Mouse (Mus musculus): ENCODE data around the gene Itga1. TPM values are rescaled to one million over a fixed set of nuclear protein-coding genes. Genes with fewer than 3 reads are reported as not detected.
A peak's percentile ranks its signal among the peaks of the same experiment; 100 is the strongest.

The Itga1 gene
- total and polyA plus RNA-seq, 2 experiments from 2014 or later: 3.2 to 8.2 TPM

DNA sequence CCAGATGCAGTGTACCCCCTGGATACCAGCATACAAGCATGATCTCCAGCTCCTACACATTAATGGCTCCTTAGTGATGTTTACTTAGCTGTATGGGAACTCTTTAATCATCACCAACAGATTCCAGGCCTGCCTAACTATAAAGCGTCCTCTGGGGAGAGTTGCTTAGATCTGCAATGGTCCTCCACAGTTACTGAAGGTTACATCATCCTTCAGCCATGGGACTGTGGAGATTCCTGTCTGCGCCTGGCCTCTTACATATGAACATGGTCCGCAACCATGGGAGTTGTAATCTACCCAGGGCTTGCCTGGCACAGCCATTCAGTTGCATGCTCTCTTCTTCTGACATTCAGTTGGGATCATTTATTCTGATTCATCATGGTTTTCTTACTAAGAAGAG, 129.9 kb downstream of the Itga1 start:
- ATAC-seq (no peak), DNase-seq (no peak)
- Histone ChIP-seq H3K27ac (ENCODE audit: low read depth, low read length) (no peak overlapping the region), H3K4me3 (ENCODE audit: low read depth, low read length) (no peak overlapping the region), H3K9ac (no peak overlapping the region), H3K4me1 (ENCODE audit: insufficient read depth) (no peaks in the 10 kb centered on the region), H3K36me3 (ENCODE audit: insufficient read depth) (no peaks in the 10 kb centered on the region), H3K4me2 (ENCODE audit: low read depth) (no peak overlapping the region), H3K27me3 (ENCODE audit: insufficient read depth, low read length) (no peaks in the 10 kb centered on the region), H3K9me3 (ENCODE audit: low read length) (no peaks in the 10 kb centered on the region)
- 97% methylated on average over 3 of the region's 3 CpGs for WGBS
- no peak for TF ChIP-seq CTCF (IDR thresholded peaks at IDR 0.05; ENCODE audit: low read depth)

DNA sequence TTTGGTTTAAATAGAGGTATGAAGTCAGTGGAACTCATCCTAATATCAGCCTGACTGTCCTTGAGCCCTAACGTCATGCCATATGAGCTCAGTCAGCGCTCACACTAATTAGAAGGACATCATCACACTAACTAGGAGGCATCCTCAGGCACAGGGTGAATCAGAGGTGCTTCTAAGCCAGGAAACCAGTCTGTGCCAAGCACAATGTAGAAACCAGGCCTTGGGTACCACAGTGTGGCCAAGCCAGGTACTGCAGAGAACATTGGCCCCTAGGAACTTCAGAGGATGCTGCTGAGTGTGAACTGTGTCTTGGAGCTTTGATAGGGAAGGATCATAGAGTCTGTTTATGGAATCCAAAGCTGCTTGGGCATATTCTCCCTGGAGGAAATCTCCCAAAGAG, 137.5 kb downstream of the Itga1 start:
- ATAC-seq (peak; percentile 92), DNase-seq (peak; percentile 84)
- H3K4me2 ChIP-seq (ENCODE audit: low read depth): no peak overlapping the region
- no peaks in the 10 kb centered on the region for H3K9me3 ChIP-seq (ENCODE audit: low read length)
- H3K9ac ChIP-seq: no peak overlapping the region
- 30% methylated on average over 2 of the region's 2 CpGs for WGBS
- H3K27me3 ChIP-seq (ENCODE audit: insufficient read depth, low read length): no peaks in the 10 kb centered on the region
- no peak overlapping the region for H3K4me3 ChIP-seq (ENCODE audit: low read depth, low read length)
- H3K4me1 ChIP-seq (ENCODE audit: insufficient read depth): no peaks in the 10 kb centered on the region
- no peaks in the 10 kb centered on the region for H3K36me3 ChIP-seq (ENCODE audit: insufficient read depth)
- H3K27ac ChIP-seq (ENCODE audit: low read depth, low read length): no peak overlapping the region
- peak; percentile 93 for TF ChIP-seq CTCF (IDR thresholded peaks at IDR 0.05; ENCODE audit: low read depth)

- Histone ChIP-seq H3K4me3 (ENCODE audit: low read depth, low read length) (no peak overlapping the region), H3K27ac (ENCODE audit: low read depth, low read length) (no peak overlapping the region), H3K27me3 (ENCODE audit: insufficient read depth, low read length) (no peaks in the 10 kb centered on the region), H3K36me3 (ENCODE audit: insufficient read depth) (no peaks in the 10 kb centered on the region), H3K9me3 (ENCODE audit: low read length) (no peaks in the 10 kb centered on the region), H3K4me1 (ENCODE audit: insufficient read depth) (no peaks in the 10 kb centered on the region), H3K9ac (no peak overlapping the region), H3K4me2 (ENCODE audit: low read depth) (no peak overlapping the region)
- ATAC-seq (no peak), DNase-seq (no peak)
- TF ChIP-seq CTCF (IDR thresholded peaks at IDR 0.05; ENCODE audit: low read depth): no peak
Observed at GRCm38 (mm10) chr13:114954516-114954915, 147.2 kb downstream of the Itga1 start.

DNA sequence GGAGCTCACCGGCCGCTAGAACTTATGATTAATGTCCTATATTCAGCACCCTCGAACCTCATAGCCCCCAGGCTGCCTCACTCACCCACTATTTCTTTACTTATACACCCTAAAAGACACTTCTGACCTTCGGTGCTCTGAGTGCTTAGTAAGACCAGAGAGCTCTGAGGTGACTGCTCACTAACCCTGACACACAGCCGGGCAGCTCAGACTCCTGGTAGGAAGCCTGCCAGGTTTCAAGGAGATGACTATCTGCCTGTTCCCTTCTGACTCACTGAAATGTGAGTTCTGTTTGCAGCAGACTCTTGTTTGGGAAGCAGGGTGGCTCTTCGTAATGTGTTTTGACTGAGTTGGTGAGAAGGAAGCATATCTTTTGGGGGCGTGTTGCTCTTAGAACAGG, 168.2 kb downstream of the Itga1 start:
- TF ChIP-seq CTCF (IDR thresholded peaks at IDR 0.05; ENCODE audit: low read depth): no peak
- Histone ChIP-seq H3K4me2 (ENCODE audit: low read depth) (no peak overlapping the region), H3K27ac (ENCODE audit: low read depth, low read length) (no peak overlapping the region), H3K9me3 (ENCODE audit: low read length) (no peaks in the 10 kb centered on the region), H3K4me1 (ENCODE audit: insufficient read depth) (no peaks in the 10 kb centered on the region), H3K36me3 (ENCODE audit: insufficient read depth) (no peaks in the 10 kb centered on the region), H3K4me3 (ENCODE audit: low read depth, low read length) (no peak overlapping the region), H3K9ac (no peak overlapping the region), H3K27me3 (ENCODE audit: insufficient read depth, low read length) (no peaks in the 10 kb centered on the region; the same call in 1 of the 2 replicates)
- 91% methylated on average over 7 of the region's 7 CpGs for WGBS
- no peak for ATAC-seq
- DNase-seq: no peak

DNA sequence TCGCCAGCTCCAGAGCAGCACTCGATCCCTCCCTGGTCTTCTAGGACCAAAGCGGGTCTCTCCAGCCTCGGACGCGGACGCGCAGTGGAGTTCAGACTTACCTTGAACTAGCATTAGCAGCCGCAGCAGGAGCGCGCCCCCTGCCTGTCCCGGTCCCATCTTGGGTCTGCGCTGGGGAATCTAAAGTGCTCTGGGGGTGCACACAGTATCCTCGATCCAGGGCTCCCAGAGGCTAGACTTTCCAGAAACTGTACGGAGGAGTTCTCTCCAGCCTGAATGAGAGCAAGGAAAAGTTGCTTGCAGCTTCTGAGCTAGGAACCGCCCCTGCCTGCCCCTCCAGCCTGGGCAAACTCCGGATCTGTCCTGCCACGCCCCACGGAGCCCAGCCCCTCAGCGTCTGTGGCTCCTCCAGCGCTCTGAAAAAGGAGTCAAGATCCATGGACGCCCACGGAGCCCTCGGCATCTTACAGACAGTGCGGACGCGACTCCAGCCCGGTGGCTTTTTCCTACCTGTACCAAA, 169.9 kb downstream of the Itga1 start, which contains the start of gene Itga2:
Itga2 (minus strand) TSS at position 326 of the 520 bp plus-strand sequence.
- Histone ChIP-seq H3K36me3 (ENCODE audit: insufficient read depth) (no peaks in the 10 kb centered on the region), H3K27me3 (ENCODE audit: insufficient read depth, low read length) (no peaks in the 10 kb centered on the region; the same call in 1 of the 2 replicates), H3K4me3 (ENCODE audit: low read depth, low read length) (peak within 1 kb of the TSS; percentile 33), H3K27ac (ENCODE audit: low read depth, low read length) (no peak within 1 kb of the TSS), H3K9ac (peak within 1 kb of the TSS; percentile 31; the same call in 1 of the 2 replicates), H3K4me2 (ENCODE audit: low read depth) (peak within 1 kb of the TSS; percentile 73), H3K4me1 (ENCODE audit: insufficient read depth) (no peaks in the 10 kb centered on the region), H3K9me3 (ENCODE audit: low read length) (no peaks in the 10 kb centered on the region)
- TF ChIP-seq CTCF (IDR thresholded peaks at IDR 0.05; ENCODE audit: low read depth): peak; percentile 54
- WGBS: 3% methylated on average over 28 of the region's 28 CpGs
- DNase-seq (peak; percentile 43), ATAC-seq (peak; percentile 71)

DNA sequence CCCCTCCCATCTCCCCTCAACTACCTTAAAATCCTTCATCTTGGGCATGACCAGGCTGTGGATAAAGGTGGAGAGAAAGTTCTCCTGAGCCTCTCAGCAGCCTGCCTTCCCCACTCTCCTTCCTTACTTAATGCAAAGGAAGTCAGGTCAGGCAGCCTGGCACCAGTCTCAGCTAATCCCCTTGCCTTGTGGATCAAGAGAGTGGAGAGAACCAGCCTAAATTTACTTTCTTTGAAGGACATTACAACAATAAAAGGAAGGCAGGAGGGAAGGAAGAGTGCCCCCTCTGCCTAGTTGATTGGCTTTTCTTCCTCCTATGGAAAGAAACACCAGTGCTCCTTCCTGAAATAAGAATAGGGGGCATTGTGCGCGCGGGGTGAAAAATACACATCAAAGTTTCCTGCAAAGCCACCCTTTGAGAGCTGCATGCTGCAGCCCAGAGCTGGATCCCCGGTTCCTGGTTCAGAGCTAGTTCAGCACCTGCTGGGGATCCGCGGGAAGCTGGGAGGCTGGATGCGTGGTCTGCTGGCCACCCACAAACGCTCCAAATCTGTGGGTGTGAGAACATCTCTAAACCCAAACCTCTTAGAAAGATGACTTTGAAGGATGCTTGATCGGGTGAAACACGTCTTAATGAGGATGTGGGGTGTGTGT, 170.6 kb downstream of the Itga1 start:
- no peaks in the 10 kb centered on the region for H3K4me1 ChIP-seq (ENCODE audit: insufficient read depth)
- no peak overlapping the region for H3K9ac ChIP-seq
- peak; percentile 18 for DNase-seq
- H3K4me2 ChIP-seq (ENCODE audit: low read depth): peak overlapping the region; percentile 73
- WGBS: 3% methylated on average over 10 of the region's 10 CpGs
- H3K36me3 ChIP-seq (ENCODE audit: insufficient read depth): no peaks in the 10 kb centered on the region
- no peak overlapping the region for H3K27ac ChIP-seq (ENCODE audit: low read depth, low read length)
- TF ChIP-seq CTCF (IDR thresholded peaks at IDR 0.05; ENCODE audit: low read depth): no peak
- H3K4me3 ChIP-seq (ENCODE audit: low read depth, low read length): peak overlapping the region; percentile 33
- no peaks in the 10 kb centered on the region for H3K9me3 ChIP-seq (ENCODE audit: low read length)
- ATAC-seq: peak; percentile 42; the same call in 1 of the 2 replicates
- H3K27me3 ChIP-seq (ENCODE audit: insufficient read depth, low read length): no peaks in the 10 kb centered on the region; the same call in 1 of the 2 replicates

DNA sequence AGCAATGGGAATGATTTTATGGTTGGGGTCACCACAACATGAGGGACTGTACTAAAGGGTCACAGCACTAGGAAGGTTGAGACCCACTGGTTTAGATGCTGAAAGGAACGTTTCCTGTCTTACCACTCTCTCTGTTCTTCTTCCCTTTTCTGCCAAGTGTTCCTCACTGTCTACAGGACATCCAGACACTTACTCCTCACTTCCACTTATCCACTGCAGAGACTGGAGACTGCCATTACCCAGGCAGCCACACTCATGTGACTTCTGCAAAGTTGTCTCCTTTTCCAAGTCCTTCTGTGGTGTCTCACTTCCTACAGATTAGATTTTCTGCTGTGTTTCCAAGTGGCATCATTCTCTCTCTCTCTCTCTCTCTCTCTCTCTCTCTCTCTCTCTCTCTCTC, 177.0 kb downstream of the Itga1 start:
- H3K4me2 ChIP-seq (ENCODE audit: low read depth): no peak overlapping the region
- DNase-seq (no peak), ATAC-seq (no peak)
- TF ChIP-seq CTCF (IDR thresholded peaks at IDR 0.05; ENCODE audit: low read depth): no peak
- H3K4me3 ChIP-seq (ENCODE audit: low read depth, low read length): no peak overlapping the region
- no peaks in the 10 kb centered on the region for H3K36me3 ChIP-seq (ENCODE audit: insufficient read depth)
- no peaks in the 10 kb centered on the region for H3K27me3 ChIP-seq (ENCODE audit: insufficient read depth, low read length)
- WGBS: 87% methylated on average over 1 of the region's 1 CpGs
- H3K9me3 ChIP-seq (ENCODE audit: low read length): 0 out of 2 replicates have a peak, but pooled peaks cover 4% of the 10 kb centered on the region
- no peak overlapping the region for H3K9ac ChIP-seq
- peaks cover 3% of the 10 kb centered on the region; the same call in 1 of the 2 replicates for H3K4me1 ChIP-seq (ENCODE audit: insufficient read depth)
- H3K27ac ChIP-seq (ENCODE audit: low read depth, low read length): no peak overlapping the region

Measured in forebrain, postnatal 0 days (tissue).